Mouse (Mus musculus): ENCODE measurements around the gene Gps1. TPM values are rescaled to one million over a fixed set of nuclear protein-coding genes. Genes with fewer than 3 reads are reported as not detected.
A peak's percentile ranks its signal among the peaks of the same experiment; 100 is the strongest.
"Not testable (repeated sequence)": the region's sequence is repeated elsewhere in the genome, so short reads cannot be mapped to it uniquely, and the experiment has no call there.

Gene Gps1
- polyA plus RNA-seq, 1 experiment from 2014 or later = 205 TPM

GRCm38 (mm10) chr11:120825289-120825863, 41.3 kb downstream of the Gps1 start:
- peak overlapping the region; percentile 65 for H3K9ac ChIP-seq
- H3K9me3 ChIP-seq = no peaks in the 10 kb centered on the region
- no peaks in the 10 kb centered on the region for H3K27me3 ChIP-seq
- H3K4me2 ChIP-seq = peak overlapping the region; percentile 80
- H3K4me3 ChIP-seq = peak overlapping the region; percentile 93
- peaks cover 16% of the 10 kb centered on the region for H3K36me3 ChIP-seq
- peaks cover 34% of the 10 kb centered on the region for H3K4me1 ChIP-seq
- WGBS = 25% methylated on average over 4 of the region's 4 CpGs
- H3K27ac ChIP-seq = peak overlapping the region; percentile 97
- no peak for ATAC-seq (ENCODE audit: borderline replicate concordance, extremely low read depth, low FRiP score, low TSS enrichment)

DNA sequence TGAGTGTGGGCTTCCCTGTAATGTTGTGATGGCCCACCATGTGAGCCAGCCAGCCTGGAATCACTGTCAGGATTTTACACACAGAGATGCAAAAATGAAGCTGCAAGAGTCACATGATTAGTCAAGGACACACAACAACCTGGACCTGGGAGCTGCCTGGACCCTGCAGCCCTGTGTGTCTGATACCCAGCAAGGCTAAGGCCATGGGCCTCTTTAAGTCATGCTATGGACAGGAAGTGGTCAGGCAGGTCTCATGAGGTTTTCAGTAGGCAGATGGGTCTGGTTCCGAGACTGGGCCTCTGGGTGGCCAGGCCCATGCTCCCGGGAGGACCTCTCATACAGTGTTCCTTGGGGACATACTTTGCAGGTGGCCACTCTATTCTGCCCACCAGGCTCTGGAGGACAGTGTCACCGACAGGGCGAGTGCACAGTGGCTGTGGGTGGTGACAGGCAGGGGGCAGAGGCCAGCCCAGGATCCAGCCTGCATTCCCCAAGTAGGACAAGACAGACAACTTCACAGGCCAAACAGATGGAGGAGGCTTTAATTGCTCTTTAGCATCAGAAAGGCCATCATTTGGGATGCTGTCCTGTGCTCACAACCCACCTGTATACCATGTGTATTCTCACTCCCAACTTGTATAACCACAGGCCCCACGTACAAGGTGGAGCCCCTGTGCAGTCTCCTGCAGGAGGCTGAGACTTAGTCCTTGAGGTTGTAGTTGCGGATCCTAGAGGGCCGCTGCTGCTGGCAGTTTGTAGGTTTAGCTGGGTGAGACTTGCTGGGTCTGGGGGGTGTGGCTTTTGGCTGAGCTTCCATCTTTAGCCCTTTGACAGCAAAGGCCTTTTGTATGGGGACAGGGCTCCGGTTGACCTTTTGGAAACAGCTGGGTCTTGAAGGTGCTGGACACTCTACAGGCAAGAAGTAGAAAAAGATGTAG, 42.2 kb downstream of the Gps1 start:
- peaks cover 6% of the 10 kb centered on the region; the same call in 1 of the 2 replicates for H3K36me3 ChIP-seq
- no peak overlapping the region for H3K27ac ChIP-seq
- no peak overlapping the region for H3K9ac ChIP-seq
- H3K4me2 ChIP-seq = no peak overlapping the region
- WGBS = 80% methylated on average over 8 of the region's 8 CpGs
- peaks cover 29% of the 10 kb centered on the region for H3K4me1 ChIP-seq
- H3K9me3 ChIP-seq = no peaks in the 10 kb centered on the region
- no peak for ATAC-seq (ENCODE audit: borderline replicate concordance, extremely low read depth, low FRiP score, low TSS enrichment)
- no peaks in the 10 kb centered on the region for H3K27me3 ChIP-seq
- H3K4me3 ChIP-seq = no peak overlapping the region

DNA sequence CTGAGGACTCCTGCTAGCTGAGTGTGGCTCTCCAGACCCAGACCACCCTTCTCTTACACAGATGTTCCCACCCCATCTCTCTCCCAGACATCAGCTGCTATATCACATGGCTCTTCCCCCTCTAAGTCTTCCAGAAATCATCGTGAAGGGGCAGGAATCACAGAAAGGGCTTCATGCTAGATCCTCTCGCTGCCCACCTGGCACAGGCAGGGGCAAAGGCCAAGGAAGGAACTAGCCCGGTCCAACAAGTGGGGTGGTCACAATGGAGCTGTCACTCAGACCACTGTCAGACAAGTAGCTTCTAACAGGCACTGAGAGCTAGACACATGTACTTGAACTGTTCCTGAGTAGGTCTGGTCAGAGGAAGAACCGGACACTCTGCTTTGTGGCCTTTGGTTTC, 44.3 kb downstream of the Gps1 start:
- no peak for ATAC-seq (ENCODE audit: borderline replicate concordance, extremely low read depth, low FRiP score, low TSS enrichment)
- no peak overlapping the region for H3K9ac ChIP-seq
- no peak overlapping the region for H3K27ac ChIP-seq
- no peak overlapping the region for H3K4me2 ChIP-seq
- peaks cover 13% of the 10 kb centered on the region for H3K4me1 ChIP-seq
- 63% methylated on average over 4 of the region's 4 CpGs for WGBS
- H3K4me3 ChIP-seq = no peak overlapping the region
- no peaks in the 10 kb centered on the region for H3K36me3 ChIP-seq
- H3K9me3 ChIP-seq = no peaks in the 10 kb centered on the region
- no peaks in the 10 kb centered on the region for H3K27me3 ChIP-seq

DNA sequence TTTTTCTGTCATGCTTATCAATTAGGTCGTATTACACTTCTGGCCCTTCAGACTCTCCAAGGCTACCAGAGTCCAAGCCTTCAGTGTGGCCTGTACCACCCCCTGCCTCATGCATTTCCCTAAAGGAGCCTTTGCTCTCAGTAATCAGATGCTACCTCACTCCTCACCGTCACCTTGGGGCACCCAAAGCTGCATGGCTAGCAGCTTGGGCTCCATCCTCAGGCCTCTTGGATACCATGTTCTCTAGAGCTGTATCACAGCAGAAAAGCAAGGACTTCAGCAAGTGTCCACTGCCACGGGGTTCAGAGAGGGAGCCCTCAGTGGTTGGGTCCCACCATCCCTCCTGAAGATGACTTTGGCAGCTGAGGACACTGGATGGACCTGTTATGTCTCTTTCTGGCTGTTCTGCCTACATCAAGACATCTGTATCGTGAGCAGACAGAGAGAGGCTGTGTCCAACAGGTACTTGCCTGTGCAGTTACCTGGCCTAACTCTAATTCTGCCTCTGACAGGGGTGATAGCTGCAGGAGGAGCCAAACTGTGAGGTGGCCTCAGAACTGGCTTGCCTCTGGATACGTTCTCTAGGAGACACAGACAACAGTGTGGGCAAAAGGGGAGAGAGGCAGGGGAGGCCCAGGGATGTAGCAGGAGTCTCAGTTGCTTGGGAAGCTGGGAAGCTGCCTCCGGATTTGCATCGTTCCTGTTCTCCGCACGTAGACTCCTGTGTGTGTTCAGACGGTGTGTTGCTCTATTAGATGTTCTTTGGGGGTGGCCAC, 45.9 kb downstream of the Gps1 start:
- Histone ChIP-seq H3K9ac (no peak overlapping the region), H3K4me3 (no peak overlapping the region), H3K36me3 (no peaks in the 10 kb centered on the region), H3K27ac (no peak overlapping the region), H3K9me3 (no peaks in the 10 kb centered on the region), H3K4me2 (no peak overlapping the region), H3K4me1 (peaks cover 23% of the 10 kb centered on the region), H3K27me3 (no peaks in the 10 kb centered on the region)
- ATAC-seq (ENCODE audit: borderline replicate concordance, extremely low read depth, low FRiP score, low TSS enrichment) = no peak
- 79% methylated on average over 10 of the region's 10 CpGs for WGBS

DNA sequence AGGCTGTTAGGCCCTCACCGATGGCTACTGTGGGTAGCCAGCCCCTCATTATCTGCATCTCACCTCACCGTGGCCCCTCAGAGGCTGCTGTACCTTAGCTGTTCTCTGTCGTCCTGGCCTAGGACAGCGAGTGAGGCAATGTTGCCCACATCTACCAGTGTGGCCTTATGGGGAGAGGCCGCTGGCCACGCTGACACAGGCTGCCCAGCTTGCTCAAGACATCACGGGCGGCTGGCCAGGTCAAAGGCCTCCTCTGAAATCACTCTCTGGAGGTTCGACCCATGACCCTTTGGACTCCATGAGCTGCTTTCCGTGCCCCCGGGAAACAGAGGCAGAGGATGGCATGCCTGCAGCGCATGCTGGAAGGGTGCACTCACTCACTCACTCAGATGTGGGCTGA, 46.6 kb downstream of the Gps1 start:
- Histone ChIP-seq H3K4me3 (no peak overlapping the region), H3K9me3 (no peaks in the 10 kb centered on the region), H3K27ac (no peak overlapping the region), H3K36me3 (no peaks in the 10 kb centered on the region), H3K9ac (no peak overlapping the region), H3K27me3 (no peaks in the 10 kb centered on the region), H3K4me1 (peaks cover 16% of the 10 kb centered on the region), H3K4me2 (no peak overlapping the region)
- no peak for ATAC-seq (ENCODE audit: borderline replicate concordance, extremely low read depth, low FRiP score, low TSS enrichment)
- WGBS = 77% methylated on average over 12 of the region's 12 CpGs

DNA sequence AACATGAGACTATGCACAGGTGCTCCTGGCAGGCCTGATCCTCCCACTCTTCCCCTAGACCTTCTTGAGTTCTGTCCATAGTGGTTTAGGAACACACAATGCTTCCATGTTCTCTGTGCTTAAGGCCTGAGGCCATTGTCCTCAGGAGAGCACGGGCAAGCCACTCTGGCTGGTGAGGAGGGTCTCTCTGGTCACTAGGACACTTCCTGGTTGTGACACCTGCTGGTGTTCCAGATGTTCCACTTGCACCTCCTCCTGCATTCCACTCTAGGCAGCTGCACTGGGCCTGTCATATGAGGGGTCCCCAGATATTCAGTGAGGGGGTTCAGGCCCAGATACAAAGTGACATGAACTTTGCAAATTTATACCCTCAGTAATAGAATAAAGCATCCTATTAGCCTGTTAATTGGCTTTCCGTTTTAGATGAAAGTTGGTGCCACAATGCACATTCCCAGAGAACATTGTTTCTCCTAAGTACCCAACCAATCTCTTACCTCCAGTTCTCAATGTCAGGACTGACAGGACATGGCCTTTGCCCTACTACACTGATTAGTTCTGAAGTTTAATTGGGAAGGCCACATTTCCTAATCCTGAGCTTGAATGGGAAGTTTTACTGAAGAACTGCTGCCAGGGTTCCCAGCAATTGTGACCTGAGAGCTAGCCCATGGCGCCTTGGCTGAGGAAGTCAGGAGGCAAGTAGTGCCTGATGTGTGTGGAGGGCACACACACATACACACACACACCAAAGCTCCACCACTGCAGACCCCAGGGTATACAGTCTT, 47.8 kb downstream of the Gps1 start:
- ATAC-seq (ENCODE audit: borderline replicate concordance, extremely low read depth, low FRiP score, low TSS enrichment) = no peak
- Histone ChIP-seq H3K27ac (no peak overlapping the region), H3K36me3 (no peaks in the 10 kb centered on the region), H3K4me1 (peaks cover 14% of the 10 kb centered on the region), H3K9ac (no peak overlapping the region), H3K27me3 (no peaks in the 10 kb centered on the region), H3K4me2 (no peak overlapping the region), H3K9me3 (no peaks in the 10 kb centered on the region), H3K4me3 (no peak overlapping the region)
- 83% methylated on average over 3 of the region's 3 CpGs for WGBS

DNA sequence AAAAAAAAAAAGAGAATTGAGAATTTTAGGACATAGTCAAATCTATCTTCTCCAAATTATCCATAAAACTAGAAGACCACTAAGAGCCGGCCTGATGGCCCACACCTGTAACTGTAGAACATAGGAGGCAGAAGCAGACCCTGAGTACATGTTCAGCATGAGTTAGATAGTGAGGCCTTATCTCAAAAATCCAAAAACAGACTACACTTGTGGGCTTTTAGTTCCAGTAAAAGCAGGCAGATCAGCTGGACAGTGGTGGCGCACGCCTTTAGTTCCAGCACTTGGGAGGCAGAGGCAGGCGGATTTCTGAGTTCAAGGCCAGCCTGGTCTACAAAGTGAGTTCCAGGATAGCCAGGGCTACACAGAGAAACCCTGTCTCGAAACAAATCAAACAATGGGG, 48.9 kb downstream of the Gps1 start:
- H3K9ac ChIP-seq; H3K4me3 ChIP-seq; H3K9me3 ChIP-seq; H3K4me2 ChIP-seq; H3K36me3 ChIP-seq; H3K27me3 ChIP-seq; ATAC-seq (ENCODE audit: borderline replicate concordance, extremely low read depth, low FRiP score, low TSS enrichment): not testable (repeated sequence)
- WGBS = 87% methylated on average over 5 of the region's 5 CpGs
- Histone ChIP-seq H3K4me1 (peaks cover 15% of the 10 kb centered on the region), H3K27ac (peak overlapping the region; percentile 77)

DNA sequence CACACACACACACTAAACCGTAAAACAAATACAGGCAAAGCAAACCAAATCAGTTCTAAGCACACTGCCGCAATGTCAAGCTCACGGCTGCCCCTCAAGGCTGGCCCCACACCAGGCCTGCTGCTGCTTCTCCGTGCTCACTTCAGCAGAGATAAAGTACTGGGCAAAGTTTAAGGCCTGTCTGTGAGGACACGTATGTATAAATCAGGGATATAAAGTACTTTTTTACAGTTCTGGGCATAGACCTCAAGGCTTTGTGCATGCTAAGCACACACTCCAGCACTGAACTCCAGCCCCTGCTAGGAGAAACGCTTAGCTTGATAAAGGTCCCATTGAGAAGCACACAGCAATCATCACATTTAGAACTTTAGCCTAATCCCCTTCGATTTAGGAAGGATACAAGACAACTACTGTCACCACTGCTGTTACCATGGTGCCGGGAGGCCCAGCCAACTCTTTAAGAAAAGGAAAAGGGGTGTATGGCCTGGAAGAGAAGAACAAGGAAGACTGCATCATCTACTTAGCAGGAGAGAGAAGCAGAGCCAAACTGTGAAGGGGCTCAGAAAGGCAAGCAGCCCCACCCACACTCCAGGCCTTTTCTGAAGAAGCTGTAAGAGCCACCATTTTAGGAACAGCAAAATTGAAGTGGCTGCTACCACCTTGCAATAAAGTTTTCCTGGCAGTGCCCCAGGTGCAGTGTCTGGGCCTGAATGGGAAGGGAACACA, 49.6 kb downstream of the Gps1 start:
- peak; percentile 38; the same call in 1 of the 2 replicates for ATAC-seq (ENCODE audit: borderline replicate concordance, extremely low read depth, low FRiP score, low TSS enrichment)
- Histone ChIP-seq H3K27me3 (no peaks in the 10 kb centered on the region), H3K27ac (peak overlapping the region; percentile 77), H3K4me3 (no peak overlapping the region), H3K9me3 (no peaks in the 10 kb centered on the region), H3K4me2 (no peak overlapping the region), H3K36me3 (no peaks in the 10 kb centered on the region), H3K9ac (no peak overlapping the region), H3K4me1 (peaks cover 23% of the 10 kb centered on the region)
- 35% methylated on average over 8 of the region's 8 CpGs for WGBS

Other genes with a start within 250 kb of the Gps1 start
- gene Mcrip1, start 234.5 kb upstream of the Gps1 start, polyA plus RNA-seq (2015; fragmentation: Nextera tagmentation; extraction: Ambion mirVana) = 205 and 209 TPM in 2 replicates
- gene Ppp1r27, start 233.1 kb upstream of the Gps1 start, polyA plus RNA-seq (2015; fragmentation: Nextera tagmentation; extraction: Ambion mirVana) = 0.65 and 1.7 TPM in 2 replicates
- gene P4hb, start 211.0 kb upstream of the Gps1 start, polyA plus RNA-seq (2015; fragmentation: Nextera tagmentation; extraction: Ambion mirVana) = 847 and 883 TPM in 2 replicates
- gene Arhgdia, start 202.6 kb upstream of the Gps1 start, polyA plus RNA-seq (2015; fragmentation: Nextera tagmentation; extraction: Ambion mirVana) = 697 and 699 TPM in 2 replicates
- gene Alyref, start 185.9 kb upstream of the Gps1 start, polyA plus RNA-seq (2015; fragmentation: Nextera tagmentation; extraction: Ambion mirVana) = 511 and 543 TPM in 2 replicates
- gene Anapc11, start 185.9 kb upstream of the Gps1 start, polyA plus RNA-seq (2015; fragmentation: Nextera tagmentation; extraction: Ambion mirVana) = 215 and 222 TPM in 2 replicates
- 0.78 and 1.4 TPM in 2 replicates for gene Npb, start 175.8 kb upstream of the Gps1 start, polyA plus RNA-seq (2015; fragmentation: Nextera tagmentation; extraction: Ambion mirVana)
- 103 and 126 TPM in 2 replicates for gene Pcyt2, start 166.3 kb upstream of the Gps1 start, polyA plus RNA-seq (2015; fragmentation: Nextera tagmentation; extraction: Ambion mirVana)
- gene Sirt7, start 159.0 kb upstream of the Gps1 start, polyA plus RNA-seq (2015; fragmentation: Nextera tagmentation; extraction: Ambion mirVana) = 32.6 and 34.3 TPM in 2 replicates
- 23.3 and 24.5 TPM in 2 replicates for gene Mafg, start 150.7 kb upstream of the Gps1 start, polyA plus RNA-seq (2015; fragmentation: Nextera tagmentation; extraction: Ambion mirVana)
- gene Pycr1, start 140.5 kb upstream of the Gps1 start, polyA plus RNA-seq (2015; fragmentation: Nextera tagmentation; extraction: Ambion mirVana) = 25.4 and 27.2 TPM in 2 replicates
- gene Myadml2, start 136.1 kb upstream of the Gps1 start, polyA plus RNA-seq (2015; fragmentation: Nextera tagmentation; extraction: Ambion mirVana) = 0.55 and 1.3 TPM in 2 replicates
- gene Notum, start 123.1 kb upstream of the Gps1 start, polyA plus RNA-seq (2015; fragmentation: Nextera tagmentation; extraction: Ambion mirVana) = 4.1 and 4.3 TPM in 2 replicates
- gene Aspscr1, start 111.3 kb upstream of the Gps1 start, polyA plus RNA-seq (2015; fragmentation: Nextera tagmentation; extraction: Ambion mirVana) = 138 and 143 TPM in 2 replicates
- 160 and 167 TPM in 2 replicates for gene Cenpx, start 70.5 kb upstream of the Gps1 start, polyA plus RNA-seq (2015; fragmentation: Nextera tagmentation; extraction: Ambion mirVana)
- 57.9 and 59.9 TPM in 2 replicates for gene Lrrc45, start 70.3 kb upstream of the Gps1 start, polyA plus RNA-seq (2015; fragmentation: Nextera tagmentation; extraction: Ambion mirVana)
- gene Rac3, start 62.8 kb upstream of the Gps1 start, polyA plus RNA-seq (2015; fragmentation: Nextera tagmentation; extraction: Ambion mirVana) = 54.9 and 60.5 TPM in 2 replicates
- gene Dcxr, start 57.0 kb upstream of the Gps1 start, polyA plus RNA-seq (2015; fragmentation: Nextera tagmentation; extraction: Ambion mirVana) = 45.1 and 55.1 TPM in 2 replicates
- 102 and 103 TPM in 2 replicates for gene Cbr2, start 52.2 kb upstream of the Gps1 start, polyA plus RNA-seq (2015; fragmentation: Nextera tagmentation; extraction: Ambion mirVana)
- 3.9 and 4.8 TPM in 2 replicates for gene Hmga1b, start 21.5 kb upstream of the Gps1 start, polyA plus RNA-seq (2015; fragmentation: Nextera tagmentation; extraction: Ambion mirVana)
- gene Rfng, start 65 bp upstream of the Gps1 start, polyA plus RNA-seq (2015; fragmentation: Nextera tagmentation; extraction: Ambion mirVana) = 35.4 and 38.3 TPM in 2 replicates
- 84.3 and 90.4 TPM in 2 replicates for gene Dus1l, start 12.1 kb downstream of the Gps1 start, polyA plus RNA-seq (2015; fragmentation: Nextera tagmentation; extraction: Ambion mirVana)
- 49.0 and 53.2 TPM in 2 replicates for gene Fasn, start 40.3 kb downstream of the Gps1 start, polyA plus RNA-seq (2015; fragmentation: Nextera tagmentation; extraction: Ambion mirVana)
- gene Ccdc57, start 148.6 kb downstream of the Gps1 start, polyA plus RNA-seq (2015; fragmentation: Nextera tagmentation; extraction: Ambion mirVana) = 6.6 and 6.8 TPM in 2 replicates
- 67.1 and 73.0 TPM in 2 replicates for gene Slc16a3, start 164.2 kb downstream of the Gps1 start, polyA plus RNA-seq (2015; fragmentation: Nextera tagmentation; extraction: Ambion mirVana)
- 132 and 133 TPM in 2 replicates for gene Csnk1d, start 207.1 kb downstream of the Gps1 start, polyA plus RNA-seq (2015; fragmentation: Nextera tagmentation; extraction: Ambion mirVana)

All from lung, embryonic 15.5 days (tissue).